Mouse (Mus musculus): Measurements from ENCODE around the gene Gm10643. TPM values are rescaled to one million over a fixed set of nuclear protein-coding genes. Genes with fewer than 3 reads are reported as not detected.

The Gm10643 gene
- polyA plus RNA-seq, 1 experiment: 0.97 TPM

GRCm38 (mm10) chr8:84042066-84042947 lies 22.6 kb downstream of the Gm10643 start, which contains the start of gene Il27ra:
Gene Il27ra, minus strand, starts transcription at chr8:84042589.
- DNase-seq (ENCODE audit: low read depth): no peak

GRCm38 (mm10) chr8:84039050-84039449 lies 25.9 kb downstream of the Gm10643 start:
- DNase-seq (ENCODE audit: low read depth): no peak

- DNase-seq (ENCODE audit: low read depth): no peak
These were observed 26.9 kb downstream of the Gm10643 start for GRCm38 (mm10) chr8:84038015-84038414.

- DNase-seq (ENCODE audit: low read depth): no peak
These were observed 32.2 kb downstream of the Gm10643 start for GRCm38 (mm10) chr8:84032777-84033176.

GRCm38 (mm10) chr8:84029272-84029671 lies 35.7 kb downstream of the Gm10643 start:
- no peak for DNase-seq (ENCODE audit: low read depth)

- DNase-seq (ENCODE audit: low read depth): no peak
These were observed 37.5 kb downstream of the Gm10643 start for GRCm38 (mm10) chr8:84027449-84027848.

- no peak for DNase-seq (ENCODE audit: low read depth)
These were observed 39.1 kb downstream of the Gm10643 start for GRCm38 (mm10) chr8:84025863-84026262.

- DNase-seq (ENCODE audit: low read depth): no peak
These were observed 40.8 kb downstream of the Gm10643 start for GRCm38 (mm10) chr8:84024171-84024570.

- no peak for DNase-seq (ENCODE audit: low read depth)
These were observed 41.3 kb downstream of the Gm10643 start for GRCm38 (mm10) chr8:84023631-84024030.

- DNase-seq (ENCODE audit: low read depth): no peak
These were observed 41.9 kb downstream of the Gm10643 start for GRCm38 (mm10) chr8:84023085-84023484.

GRCm38 (mm10) chr8:84021569-84021968 lies 43.4 kb downstream of the Gm10643 start:
- no peak for DNase-seq (ENCODE audit: low read depth)

GRCm38 (mm10) chr8:84021096-84021495 lies 43.8 kb downstream of the Gm10643 start, which contains the start of gene Palm3:
Gene Palm3, plus strand, starts transcription at chr8:84021471.
- DNase-seq (ENCODE audit: low read depth): no peak

- no peak for DNase-seq (ENCODE audit: low read depth)
These were observed 45.2 kb downstream of the Gm10643 start for GRCm38 (mm10) chr8:84019738-84020137.

GRCm38 (mm10) chr8:84015833-84016232 lies 49.1 kb downstream of the Gm10643 start:
- no peak for DNase-seq (ENCODE audit: low read depth)

Other genes with a start within 250 kb of the Gm10643 start
- 66.4 and 70.0 TPM in 2 replicates for gene Adgrl1, start 165.0 kb downstream of the Gm10643 start, polyA plus RNA-seq (2012; rRNA removed)
- gene Gm10644, start 109.9 kb downstream of the Gm10643 start, polyA plus RNA-seq (2012; rRNA removed): 3.2 and 3.3 TPM in 2 replicates
- 3.9 and 6.3 TPM in 2 replicates for gene Asf1b, start 109.6 kb downstream of the Gm10643 start, polyA plus RNA-seq (2012; rRNA removed)
- 127 and 129 TPM in 2 replicates for gene Prkaca, start 92.1 kb downstream of the Gm10643 start, polyA plus RNA-seq (2012; rRNA removed)
- 32.3 and 36.3 TPM in 2 replicates for gene Samd1, start 67.5 kb downstream of the Gm10643 start, polyA plus RNA-seq (2012; rRNA removed)
- gene 1700067K01Rik, start 63.6 kb downstream of the Gm10643 start, polyA plus RNA-seq (2012; rRNA removed): 0.28 TPM in 2 replicates
- 0.86 and 1.1 TPM in 2 replicates for gene 2210011C24Rik, start 53.0 kb downstream of the Gm10643 start, polyA plus RNA-seq (2012; rRNA removed)
- 0.49 and 1.0 TPM in 2 replicates for gene Palm3, start 43.7 kb downstream of the Gm10643 start, polyA plus RNA-seq (2012; rRNA removed)
- 2.3 and 3.1 TPM in 2 replicates for gene Il27ra, start 22.5 kb downstream of the Gm10643 start, polyA plus RNA-seq (2012; rRNA removed)
- 0.24 TPM in 1 of 2 replicates, not detected in the other for gene Rln3, start 20.1 kb downstream of the Gm10643 start, polyA plus RNA-seq (2012; rRNA removed)
- gene Rfx1, start 1.7 kb upstream of the Gm10643 start, polyA plus RNA-seq (2012; rRNA removed): 13.2 and 16.8 TPM in 2 replicates
- gene Dcaf15, start 39.6 kb upstream of the Gm10643 start, polyA plus RNA-seq (2012; rRNA removed): 22.0 and 28.8 TPM in 2 replicates
- gene Podnl1, start 60.9 kb upstream of the Gm10643 start, polyA plus RNA-seq (2012; rRNA removed): 0.51 and 0.81 TPM in 2 replicates
- 25.4 and 25.7 TPM in 2 replicates for gene Cc2d1a, start 82.8 kb upstream of the Gm10643 start, polyA plus RNA-seq (2012; rRNA removed)
- 2.4 TPM in 2 replicates for gene 4930432K21Rik, start 82.9 kb upstream of the Gm10643 start, polyA plus RNA-seq (2012; rRNA removed)
- 0.95 and 1.4 TPM in 2 replicates for gene Nanos3, start 120.1 kb upstream of the Gm10643 start, polyA plus RNA-seq (2012; rRNA removed)
- 9.3 and 10.0 TPM in 2 replicates for gene Zswim4, start 171.9 kb upstream of the Gm10643 start, polyA plus RNA-seq (2012; rRNA removed)
- gene D8Ertd738e, start 184.6 kb upstream of the Gm10643 start, polyA plus RNA-seq (2012; rRNA removed): 134 and 141 TPM in 2 replicates
- 45.7 and 53.6 TPM in 2 replicates for gene Mri1, start 192.2 kb upstream of the Gm10643 start, polyA plus RNA-seq (2012; rRNA removed)
- gene Ccdc130, start 205.2 kb upstream of the Gm10643 start, polyA plus RNA-seq (2012; rRNA removed): 32.1 and 44.9 TPM in 2 replicates

Data from gonadal fat pad, adult 2 months (tissue).